ENCODE assay signal across 9 mouse cellular contexts in genomic region chr7:134378273-134378672, GRCm38 (mm10). TPM values are rescaled to one million over a fixed set of nuclear protein-coding genes. Genes with fewer than 3 reads are reported as not detected.
DNase-seq lines count a peak whose midpoint lies in the region; ATAC-seq lines count a peak whose summit lies in the region.
"Had no signal": no experiment of that assay in that cellular context is flagged by ENCODE, and none has a peak within 500 bp of the region (broad histone marks: within the 10 kb centered on the region; RNA-seq: fewer than 3 reads in every experiment).

No protein-coding gene starts in this region.

- 42% methylated on average over 4 of the region's 4 CpGs for whole genome bisulfite sequencing in midbrain, embryonic 11.5 days
- WGBS in midbrain, embryonic 16.5 days, result 44% methylated on average over 4 of the region's 4 CpGs
- 46% methylated on average over 4 of the region's 4 CpGs for WGBS in embryonic facial prominence, embryonic 10.5 days

- H3K4me2 ChIP-seq in midbrain, embryonic 11.5 days, result no peak overlapping the region
- no peak overlapping the region for H3K4me2 ChIP-seq in midbrain, embryonic 16.5 days (ENCODE audit: low read length)
- H3K4me2 ChIP-seq: embryonic facial prominence, embryonic 12.5 days had no signal

- H3K27ac ChIP-seq in midbrain, embryonic 11.5 days (ENCODE audit: low read depth, low read length), result no peak overlapping the region
- H3K27ac ChIP-seq in midbrain, embryonic 16.5 days (ENCODE audit: low read length), result no peak overlapping the region
- no peak overlapping the region for H3K27ac ChIP-seq in embryonic facial prominence, embryonic 10.5 days (replicated peaks)
- H3K27ac ChIP-seq: embryonic facial prominence, embryonic 12.5 days had no signal

- ATAC-seq in midbrain, embryonic 11.5 days (ENCODE audit: low FRiP score), result no peak
- no peak for ATAC-seq in midbrain, embryonic 16.5 days

- H3K4me1 ChIP-seq in midbrain, embryonic 11.5 days (ENCODE audit: control insufficient read depth, insufficient read depth, low read length), result no peaks in the 10 kb centered on the region
- H3K4me1 ChIP-seq in midbrain, embryonic 16.5 days (ENCODE audit: control insufficient read depth, insufficient read depth, low read length), result no peaks in the 10 kb centered on the region
- H3K4me1 ChIP-seq in embryonic facial prominence, embryonic 10.5 days, result peaks cover 13% of the 10 kb centered on the region
- H3K4me1 ChIP-seq: embryonic facial prominence, embryonic 12.5 days had no signal

- intact Hi-C loops in left cerebral cortex, postnatal 36 days (cut with DNase I), result no loop called here

- no peak overlapping the region for H3K9ac ChIP-seq in midbrain, embryonic 11.5 days (ENCODE audit: low read length)
- no peak overlapping the region for H3K9ac ChIP-seq in midbrain, embryonic 16.5 days (ENCODE audit: low read depth, low read length)
- H3K9ac ChIP-seq: embryonic facial prominence, embryonic 12.5 days had no signal

- H3K9me3 ChIP-seq in midbrain, embryonic 11.5 days (ENCODE audit: control insufficient read depth, low read length), result no peaks in the 10 kb centered on the region
- H3K9me3 ChIP-seq in midbrain, embryonic 16.5 days (replicated peaks; ENCODE audit: control insufficient read depth, low read length, poor library complexity, severe bottlenecking), result no peaks in the 10 kb centered on the region
- no peaks in the 10 kb centered on the region for H3K9me3 ChIP-seq in embryonic facial prominence, embryonic 10.5 days
- H3K9me3 ChIP-seq: embryonic facial prominence, embryonic 12.5 days had no signal

- H3K27me3 ChIP-seq in midbrain, embryonic 11.5 days (ENCODE audit: control insufficient read depth, insufficient read depth, low read length), result no peaks in the 10 kb centered on the region
- no peaks in the 10 kb centered on the region for H3K27me3 ChIP-seq in midbrain, embryonic 16.5 days (ENCODE audit: control insufficient read depth, insufficient read depth, low read depth, low read length)
- no peaks in the 10 kb centered on the region for H3K27me3 ChIP-seq in embryonic facial prominence, embryonic 10.5 days (replicated peaks; ENCODE audit: low read depth, poor library complexity, severe bottlenecking)
- H3K27me3 ChIP-seq: embryonic facial prominence, embryonic 12.5 days had no signal

- H3K36me3 ChIP-seq in midbrain, embryonic 11.5 days (ENCODE audit: control insufficient read depth, insufficient read depth, low read length), result no peaks in the 10 kb centered on the region
- H3K36me3 ChIP-seq in midbrain, embryonic 16.5 days (ENCODE audit: control insufficient read depth, insufficient read depth, low read length), result no peaks in the 10 kb centered on the region
- no peaks in the 10 kb centered on the region for H3K36me3 ChIP-seq in embryonic facial prominence, embryonic 10.5 days (replicated peaks)
- H3K36me3 ChIP-seq: embryonic facial prominence, embryonic 12.5 days had no signal

- peak; percentile 91 for DNase-seq in midbrain, embryonic 11.5 days (ENCODE audit: low spot score, missing footprints)
- DNase-seq in adrenal gland, postnatal 25 days, result peak; percentile 31
- DNase-seq in embryonic facial prominence, embryonic 10.5 days (ENCODE audit: low spot score), result peak; percentile 67
- DNase-seq in kidney, adult 8-10 months, result peak; percentile 19 to 61
- DNase-seq in left cerebral cortex, postnatal 36 days (ENCODE audit: low spot score in 2 of 2), result peak; percentile 13 to 14
- peak; percentile 29 for DNase-seq in right cerebral cortex, adult 18-20 months
- no peak for DNase-seq in natural killer cell, adult 2 months (ENCODE audit: low spot score in 2 of 2)

- H3K4me3 ChIP-seq in midbrain, embryonic 11.5 days (ENCODE audit: low read depth, low read length), result no peak overlapping the region
- no peak overlapping the region for H3K4me3 ChIP-seq in midbrain, embryonic 16.5 days (ENCODE audit: low read depth, low read length)
- H3K4me3 ChIP-seq in embryonic facial prominence, embryonic 10.5 days, result no peak overlapping the region
- H3K4me3 ChIP-seq: embryonic facial prominence, embryonic 12.5 days had no signal

RNA-seq across cellular contexts. Expression of gene D7Ertd443e, which starts 7.2 kb away (rescaled TPM):
- polyA plus RNA-seq in midbrain, embryonic 11.5 days (2014; fragmentation: Nextera tagmentation; extraction: Ambion mirVana), result not detected in 2 replicates
- 0.16 and 0.18 TPM in 2 replicates for polyA plus RNA-seq in midbrain, embryonic 16.5 days (2015; fragmentation: Nextera tagmentation; extraction: Ambion mirVana)
- 6.0 and 6.5 TPM in 2 replicates for total RNA-seq in adrenal gland, postnatal 25 days (2021)
- 0.05 and 0.11 TPM in 2 replicates for polyA plus RNA-seq in embryonic facial prominence, embryonic 10.5 days (2016; fragmentation: Nextera tagmentation; extraction: Ambion mirVana)
- total RNA-seq in left cerebral cortex, postnatal 36 days (2021), result 1 to 10 TPM; 2.9 TPM

Comparison
In these comparisons a context has a peak if more than half of its experiments do, and no peak if none do; other contexts are left out.
1. DNase-seq: peak in midbrain, embryonic 11.5 days (single experiment), adrenal gland, postnatal 25 days (single experiment), embryonic facial prominence, embryonic 10.5 days (single experiment), kidney, adult 8-10 months (2 of 2), left cerebral cortex, postnatal 36 days (2 of 2) and right cerebral cortex, adult 18-20 months (single experiment); none in natural killer cell, adult 2 months (0 of 2).